Mouse (Mus musculus): ENCODE measurements around the gene Foxred2.
A peak's percentile ranks its signal among the peaks of the same experiment; 100 is the strongest.

Foxred2 gene

GRCm38 (mm10) chr15:77956404-77956901 lies at the start of gene Foxred2:
TSS of gene Foxred2 (minus strand) at chr15:77956722.
- peak; percentile 94 for DNase-seq

DNA sequence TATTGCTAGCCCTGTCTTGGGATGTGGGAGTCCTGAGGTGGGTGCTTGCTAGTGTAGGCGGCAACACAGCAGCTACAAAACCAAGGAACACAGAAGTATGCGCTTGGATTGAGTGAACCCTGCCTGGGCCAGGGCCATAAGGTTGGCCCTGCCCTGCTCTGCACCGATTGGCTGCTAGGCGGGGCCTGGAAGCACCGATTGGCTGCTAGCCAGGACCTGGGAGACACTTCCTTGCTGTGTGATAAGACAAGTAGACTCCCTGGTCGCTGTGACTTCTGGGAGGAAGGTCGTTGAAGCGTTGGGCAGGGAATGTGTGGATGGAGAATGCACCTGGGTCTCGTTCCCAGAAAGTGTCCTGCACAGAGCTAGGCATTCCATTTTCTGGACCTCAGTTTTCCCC lies 47.4 kb upstream of the Foxred2 start:
- peak; percentile 38 for DNase-seq

DNA sequence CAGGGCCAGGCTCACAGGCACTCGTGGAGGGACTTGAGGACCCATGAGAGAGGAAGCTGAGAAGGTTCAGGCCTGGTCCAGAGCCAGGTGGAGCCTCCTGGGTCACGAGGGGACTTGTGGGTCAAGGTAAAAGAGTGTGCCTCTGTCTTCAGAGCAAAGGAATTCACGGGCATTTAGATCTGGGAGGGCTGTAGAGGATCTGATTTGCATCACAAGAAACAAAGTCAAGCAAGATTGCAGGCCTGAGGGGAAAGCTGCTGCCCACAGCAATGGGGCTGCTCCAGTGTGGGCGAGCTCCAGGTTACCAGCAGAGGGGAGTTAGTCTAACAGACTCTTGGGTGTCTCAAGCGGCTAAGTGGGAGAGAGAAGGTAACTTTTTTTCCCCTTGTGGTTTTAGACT lies 44.9 kb upstream of the Foxred2 start:
- no peak for DNase-seq

GRCm38 (mm10) chr15:77988541-77988940 lies 32.0 kb upstream of the Foxred2 start:
- DNase-seq = no peak

- DNase-seq = no peak
Observed at GRCm38 (mm10) chr15:77983391-77983790, 26.9 kb upstream of the Foxred2 start.

GRCm38 (mm10) chr15:77982195-77982939 lies 25.8 kb upstream of the Foxred2 start:
- DNase-seq = peak; percentile 77

DNA sequence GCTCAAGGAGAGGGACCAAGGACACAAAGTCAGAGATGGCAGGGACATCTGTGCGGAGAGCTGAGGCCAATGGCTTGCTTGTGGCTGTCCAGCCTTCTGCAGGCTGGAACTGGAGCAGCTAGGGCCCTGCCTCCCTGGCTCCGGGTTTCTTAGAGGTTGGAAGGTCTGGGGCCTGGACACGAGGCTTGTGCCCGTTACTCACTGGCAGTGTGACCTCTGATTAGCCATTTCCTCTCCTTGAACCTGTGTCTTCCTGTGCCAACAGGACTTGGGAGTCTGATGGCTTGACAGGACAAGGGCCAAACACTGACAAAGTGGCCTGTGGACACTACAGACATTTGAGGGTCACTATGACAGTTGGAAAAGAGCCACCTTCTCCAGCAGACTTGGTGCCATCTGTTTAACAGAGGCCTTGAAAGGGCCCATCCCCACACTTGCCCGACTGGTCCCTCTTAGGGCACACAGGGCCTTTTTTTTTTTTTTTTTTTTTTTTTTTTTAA lies 24.7 kb upstream of the Foxred2 start:
- DNase-seq = no peak

DNA sequence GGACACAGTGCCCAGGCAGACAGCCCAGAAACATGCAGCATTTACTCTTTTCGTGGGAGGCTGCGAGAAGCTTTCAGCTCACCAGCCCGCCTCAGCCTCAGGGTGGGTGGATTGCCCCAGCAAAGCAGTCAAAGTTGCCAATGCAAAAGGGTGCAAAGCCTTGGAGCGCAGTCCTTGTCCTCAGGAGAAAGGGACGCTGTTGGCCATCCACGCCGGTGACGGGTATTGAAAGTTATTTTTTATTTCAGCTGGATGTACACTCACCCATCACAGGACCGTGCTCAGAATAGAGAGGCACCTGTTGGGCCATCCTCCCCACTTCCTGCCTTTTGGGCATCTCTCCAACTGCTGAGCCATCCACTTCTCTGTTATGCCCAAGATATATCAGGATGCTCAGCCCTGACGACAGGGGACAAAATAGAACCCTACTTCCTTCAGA lies 22.9 kb upstream of the Foxred2 start:
- no peak for DNase-seq

DNA sequence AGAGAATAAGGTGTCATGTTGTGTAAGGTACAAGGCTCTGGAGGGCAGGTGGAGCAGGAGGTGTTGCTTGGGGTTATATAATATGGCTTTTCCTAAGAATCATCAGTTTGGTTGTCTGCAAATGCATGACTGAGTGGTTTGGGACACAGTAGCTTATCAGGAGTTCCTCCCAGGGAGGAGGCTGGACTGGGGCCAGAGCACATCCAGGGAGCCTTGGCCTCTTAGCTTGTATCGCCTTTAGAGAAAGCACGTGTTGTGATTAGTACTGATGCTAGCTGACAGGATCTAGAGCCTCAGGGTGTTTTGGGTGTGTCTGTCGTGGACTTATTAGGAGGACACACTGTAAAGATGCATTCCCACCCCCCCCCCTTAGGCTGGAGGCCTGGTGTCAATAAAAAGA lies 21.1 kb upstream of the Foxred2 start:
- DNase-seq = peak; percentile 31

- DNase-seq = no peak
Observed at GRCm38 (mm10) chr15:77974165-77974841, 17.8 kb upstream of the Foxred2 start.

DNA sequence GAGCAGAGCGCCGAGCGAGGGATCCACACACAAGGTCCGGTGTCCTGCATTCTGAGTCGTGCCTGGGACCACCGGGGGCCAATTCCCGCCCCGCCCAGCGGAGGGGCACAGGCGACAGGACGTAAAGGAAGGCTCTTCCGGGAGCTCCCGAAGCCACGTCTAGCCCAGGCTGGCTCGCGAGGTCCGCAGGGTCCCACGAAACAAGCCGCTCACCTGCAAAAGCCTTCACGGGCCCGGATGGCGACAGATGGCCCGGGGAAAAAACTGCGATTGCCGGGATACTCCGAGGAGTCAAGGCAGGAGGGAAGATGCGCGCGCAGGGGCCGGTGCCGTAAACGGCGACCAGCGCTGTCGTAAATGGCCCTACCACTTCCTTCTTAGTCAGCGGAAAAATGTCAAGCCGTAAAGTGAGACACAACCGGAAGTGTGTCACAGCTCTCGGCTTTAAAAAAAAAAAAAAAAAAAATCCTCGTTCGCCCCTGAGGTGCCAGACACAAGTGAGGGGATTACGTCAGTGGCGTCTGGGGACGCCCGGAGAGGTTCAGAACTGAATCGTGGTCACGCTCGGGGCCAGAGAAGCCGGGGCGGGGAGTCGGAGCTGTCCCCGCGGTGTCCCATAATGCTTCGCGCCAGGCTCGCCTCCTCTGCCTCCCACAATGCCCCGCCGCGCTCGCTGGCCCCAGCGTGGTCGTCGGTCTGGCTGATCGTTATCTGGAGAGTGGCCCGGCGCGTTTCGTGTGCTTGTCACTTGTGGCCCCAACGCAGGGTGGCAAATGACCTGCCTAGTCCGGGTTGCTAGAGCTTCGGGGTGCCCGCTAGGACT lies 14.2 kb upstream of the Foxred2 start, which contains the start of gene Eif3d:
Eif3d (minus strand) TSS at position 344 of the 823 bp plus-strand sequence.
- DNase-seq = peak; percentile 98

DNA sequence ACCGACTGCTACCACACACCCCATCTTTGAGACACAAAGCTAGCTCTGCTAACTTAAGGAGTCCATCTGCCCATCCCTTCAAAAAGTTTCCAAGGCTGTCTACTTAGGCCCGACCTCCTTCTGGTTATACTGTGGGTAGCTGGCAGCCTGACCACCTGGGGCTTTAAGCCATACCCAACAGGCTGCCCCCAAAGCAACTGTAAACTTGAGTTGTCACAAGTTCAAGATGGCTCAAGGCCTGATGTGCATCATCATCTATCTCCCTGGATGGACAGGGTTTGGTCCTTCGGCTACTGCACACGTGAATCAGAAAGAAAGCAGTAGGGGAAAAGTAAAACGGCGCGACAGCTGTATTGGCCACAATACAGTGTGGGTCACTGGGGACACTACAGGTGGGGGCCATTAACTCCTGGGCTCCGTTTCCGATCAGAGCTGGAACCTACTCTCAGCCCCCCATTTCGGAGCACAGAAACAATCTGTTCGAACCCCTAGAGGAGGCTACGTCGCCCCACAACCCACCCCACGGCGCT lies 13.5 kb upstream of the Foxred2 start:
- no peak for DNase-seq

GRCm38 (mm10) chr15:77965117-77965528 lies 8.6 kb upstream of the Foxred2 start:
- no peak for DNase-seq

DNA sequence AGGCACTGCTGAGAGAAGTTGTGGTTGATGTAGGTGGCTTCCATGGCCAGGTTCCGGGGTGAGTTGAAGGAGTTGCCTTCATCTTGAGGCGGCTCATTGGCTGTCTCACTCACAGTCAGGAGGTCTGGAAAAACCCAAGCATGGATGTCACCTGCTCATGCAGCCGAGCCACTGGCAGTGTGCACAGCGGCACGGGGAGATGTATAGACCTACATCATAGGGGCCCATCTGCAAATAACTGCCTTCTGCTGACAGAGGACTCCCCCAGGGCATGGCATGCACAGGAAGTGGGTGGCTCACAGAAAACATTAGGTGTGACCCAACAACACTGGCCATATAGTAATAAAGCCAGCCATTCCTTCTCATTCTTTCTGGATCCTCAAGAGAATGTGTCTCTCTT lies 5.9 kb upstream of the Foxred2 start:
- no peak for DNase-seq

DNA sequence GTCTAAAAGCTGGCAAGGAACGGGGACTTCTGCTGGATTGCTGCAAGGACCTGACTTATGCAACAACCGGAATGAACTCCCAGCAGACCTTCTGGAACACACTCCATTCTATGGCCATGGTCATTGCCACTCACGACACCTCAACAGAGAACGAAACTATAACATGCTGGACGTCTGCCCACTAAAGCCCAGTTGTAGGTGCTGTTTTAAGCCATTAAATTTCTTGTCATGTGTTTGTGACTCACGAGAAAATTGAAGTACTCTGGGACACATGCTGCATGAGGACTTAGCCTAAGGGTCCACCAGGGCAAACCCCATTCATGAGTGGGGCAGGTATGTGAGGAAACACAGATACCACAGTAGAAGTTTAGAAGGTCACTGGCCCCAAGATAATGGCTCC lies 4.2 kb upstream of the Foxred2 start:
- no peak for DNase-seq

DNA sequence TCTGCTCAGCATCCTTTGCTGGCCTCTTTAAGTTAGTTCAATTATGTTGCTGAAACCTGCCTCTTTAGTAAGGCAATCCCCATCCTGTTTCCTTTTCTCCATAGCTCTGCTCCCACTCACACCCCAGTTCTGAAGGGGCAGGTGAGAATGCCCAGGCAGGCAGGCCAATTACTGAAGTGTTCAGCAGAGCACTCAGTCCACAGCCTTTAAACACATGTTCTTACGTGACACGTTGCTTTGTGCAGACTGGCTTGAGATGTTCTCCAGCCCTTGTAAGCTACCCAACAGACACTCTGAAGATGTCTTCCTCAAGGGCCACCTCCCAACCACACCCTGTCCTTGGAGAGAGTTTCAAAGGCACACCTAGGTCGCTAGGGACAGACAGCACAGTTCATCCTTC lies 1.5 kb upstream of the Foxred2 start:
- no peak for DNase-seq

DNA sequence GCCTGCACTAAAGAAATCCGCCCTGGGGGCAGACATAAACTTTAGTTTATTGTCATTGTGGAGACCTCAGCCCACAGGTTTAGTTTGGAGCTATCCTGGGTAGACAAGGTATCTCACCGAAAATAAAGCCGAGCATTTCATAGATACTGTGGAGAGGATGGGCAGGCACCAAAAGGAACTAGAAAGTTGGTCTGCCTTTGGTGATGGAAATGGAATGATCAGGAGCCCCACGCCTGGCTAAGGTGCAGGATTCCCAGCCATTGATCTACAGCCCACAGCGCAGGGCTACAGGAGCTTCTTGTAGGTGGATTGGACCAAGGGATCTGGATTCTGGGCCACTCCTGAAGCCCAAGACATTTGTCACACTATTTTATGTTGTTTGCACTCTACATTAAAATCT lies 1.1 kb upstream of the Foxred2 start:
- DNase-seq = no peak

GRCm38 (mm10) chr15:77955440-77956403 lies 800 bp downstream of the Foxred2 start:
- peak; percentile 30 for DNase-seq

- DNase-seq = no peak
Observed at GRCm38 (mm10) chr15:77954362-77954761, 2.2 kb downstream of the Foxred2 start.

GRCm38 (mm10) chr15:77952921-77953320 lies 3.6 kb downstream of the Foxred2 start:
- DNase-seq = no peak

DNA sequence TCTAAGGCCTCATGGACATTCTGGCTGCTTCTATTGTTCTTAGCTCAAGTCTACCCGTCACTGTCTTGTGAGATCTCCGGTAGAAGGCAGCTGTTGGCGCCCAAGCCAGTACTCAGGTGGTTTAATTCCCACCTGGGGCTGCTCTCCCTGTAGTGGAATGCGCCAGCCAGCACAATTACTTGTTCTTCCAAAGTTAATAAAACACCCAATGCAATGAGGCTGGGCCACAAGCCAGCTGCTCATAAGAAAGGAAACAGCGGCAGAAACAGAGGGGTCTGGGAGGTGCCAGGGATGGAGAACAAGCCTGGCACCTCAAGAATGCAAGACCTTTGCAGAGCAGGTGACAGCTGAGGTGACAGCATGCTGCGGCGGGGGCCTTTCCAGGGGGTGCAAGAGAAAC lies 7.5 kb downstream of the Foxred2 start:
- no peak for DNase-seq

DNA sequence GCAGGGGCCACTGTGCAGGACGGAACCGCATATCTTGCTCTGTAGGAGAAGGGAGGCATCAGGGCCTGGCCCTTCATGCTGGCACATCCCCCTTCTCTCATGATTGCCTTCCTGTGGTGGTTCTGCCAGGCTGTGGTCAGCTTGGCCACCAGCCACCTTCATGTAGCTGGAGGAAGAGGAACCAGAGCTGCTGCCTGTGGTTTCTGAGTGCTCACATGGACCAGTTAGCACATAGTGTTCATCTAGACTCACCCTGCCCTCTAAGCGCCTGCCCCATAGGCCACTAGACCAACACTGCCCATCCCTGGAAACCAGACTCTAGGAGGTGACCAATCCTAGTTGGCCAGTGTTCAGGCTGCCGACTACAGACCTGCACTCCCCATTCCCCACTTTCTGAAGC lies 10.8 kb downstream of the Foxred2 start:
- DNase-seq = no peak

All from retina, postnatal 1 day (tissue).